Mouse (Mus musculus): Measurements from ENCODE around the gene Smad6. TPM values are rescaled to one million over a fixed set of nuclear protein-coding genes. Genes with fewer than 3 reads are reported as not detected.

Gene Smad6
- polyA plus RNA-seq, 1 experiment from 2014 or later = 1.8 TPM

GRCm38 (mm10) chr9:63993256-63993655, 28.6 kb downstream of the Smad6 start:
- no peaks in the 10 kb centered on the region for H3K27me3 ChIP-seq (ENCODE audit: insufficient read depth, low read length)
- 75% methylated on average over 5 of the region's 5 CpGs for WGBS (ENCODE audit: insufficient replicate concordance)
- H3K4me2 ChIP-seq (ENCODE audit: low read depth, low read length) = no peak overlapping the region
- no peaks in the 10 kb centered on the region for H3K9me3 ChIP-seq (ENCODE audit: low read length)
- no peak for ATAC-seq
- H3K4me1 ChIP-seq (ENCODE audit: insufficient read depth) = peaks cover 32% of the 10 kb centered on the region
- no peaks in the 10 kb centered on the region; the same call in 1 of the 2 replicates for H3K36me3 ChIP-seq (replicated peaks; ENCODE audit: insufficient read depth, low read length)
- H3K27ac ChIP-seq (ENCODE audit: low read depth) = no peak overlapping the region
- H3K4me3 ChIP-seq (ENCODE audit: low read depth, low read length) = no peak overlapping the region
- TF ChIP-seq CTCF (IDR thresholded peaks at IDR 0.05; ENCODE audit: low read depth) (no peak), EP300 (IDR thresholded peaks at IDR 0.05; ENCODE audit: low read depth) (no peak)
- no peak overlapping the region; the same call in 1 of the 2 replicates for H3K9ac ChIP-seq (replicated peaks)
- no peak for DNase-seq

- Histone ChIP-seq H3K9ac (replicated peaks) (no peak overlapping the region; the same call in none of the 2 replicates), H3K27me3 (ENCODE audit: insufficient read depth, low read length) (no peaks in the 10 kb centered on the region), H3K27ac (ENCODE audit: low read depth) (no peak overlapping the region), H3K4me3 (ENCODE audit: low read depth, low read length) (no peak overlapping the region), H3K9me3 (ENCODE audit: low read length) (no peaks in the 10 kb centered on the region), H3K4me1 (ENCODE audit: insufficient read depth) (peaks cover 32% of the 10 kb centered on the region), H3K36me3 (replicated peaks; ENCODE audit: insufficient read depth, low read length) (no peaks in the 10 kb centered on the region; the same call in 1 of the 2 replicates), H3K4me2 (ENCODE audit: low read depth, low read length) (no peak overlapping the region)
- TF ChIP-seq CTCF (IDR thresholded peaks at IDR 0.05; ENCODE audit: low read depth) = no peak
- ATAC-seq (no peak), DNase-seq (no peak)
- WGBS (ENCODE audit: insufficient replicate concordance) = 61% methylated on average over 4 of the region's 4 CpGs
These were observed 29.1 kb downstream of the Smad6 start for GRCm38 (mm10) chr9:63992761-63993160.

GRCm38 (mm10) chr9:63991193-63991592, 30.7 kb downstream of the Smad6 start:
- H3K4me3 ChIP-seq (ENCODE audit: low read depth, low read length) = no peak overlapping the region
- no peak overlapping the region for H3K9ac ChIP-seq (replicated peaks)
- no peak overlapping the region for H3K27ac ChIP-seq (ENCODE audit: low read depth)
- 63% methylated on average over 4 of the region's 4 CpGs for WGBS (ENCODE audit: insufficient replicate concordance)
- no peaks in the 10 kb centered on the region for H3K36me3 ChIP-seq (replicated peaks; ENCODE audit: insufficient read depth, low read length)
- ATAC-seq = no peak
- peaks cover 37% of the 10 kb centered on the region for H3K4me1 ChIP-seq (ENCODE audit: insufficient read depth)
- TF ChIP-seq CTCF (IDR thresholded peaks at IDR 0.05; ENCODE audit: low read depth) (no peak), EP300 (IDR thresholded peaks at IDR 0.05; ENCODE audit: low read depth) (no peak)
- no peak overlapping the region for H3K4me2 ChIP-seq (ENCODE audit: low read depth, low read length)
- no peak for DNase-seq
- no peaks in the 10 kb centered on the region for H3K9me3 ChIP-seq (ENCODE audit: low read length)
- no peaks in the 10 kb centered on the region for H3K27me3 ChIP-seq (ENCODE audit: insufficient read depth, low read length)

- no peaks in the 10 kb centered on the region for H3K9me3 ChIP-seq (ENCODE audit: low read length)
- H3K4me3 ChIP-seq (ENCODE audit: low read depth, low read length) = no peak overlapping the region
- ATAC-seq (peak; percentile 50), DNase-seq (no peak)
- 30% methylated on average over 8 of the region's 8 CpGs for WGBS (ENCODE audit: insufficient replicate concordance)
- no peak overlapping the region for H3K9ac ChIP-seq (replicated peaks)
- no peak overlapping the region for H3K27ac ChIP-seq (ENCODE audit: low read depth)
- peak overlapping the region; percentile 15 for H3K4me2 ChIP-seq (ENCODE audit: low read depth, low read length)
- no peak for TF ChIP-seq CTCF (IDR thresholded peaks at IDR 0.05; ENCODE audit: low read depth)
- TF ChIP-seq EP300 (IDR thresholded peaks at IDR 0.05; ENCODE audit: low read depth) = no peak
- H3K27me3 ChIP-seq (ENCODE audit: insufficient read depth, low read length) = no peaks in the 10 kb centered on the region
- H3K4me1 ChIP-seq (ENCODE audit: insufficient read depth) = peaks cover 50% of the 10 kb centered on the region
- no peaks in the 10 kb centered on the region for H3K36me3 ChIP-seq (replicated peaks; ENCODE audit: insufficient read depth, low read length)
These were observed 32.2 kb downstream of the Smad6 start for GRCm38 (mm10) chr9:63989641-63990040.

GRCm38 (mm10) chr9:63989214-63989613, 32.6 kb downstream of the Smad6 start:
- H3K4me1 ChIP-seq (ENCODE audit: insufficient read depth) = peaks cover 54% of the 10 kb centered on the region
- H3K4me2 ChIP-seq (ENCODE audit: low read depth, low read length) = peak overlapping the region; percentile 15
- peak; percentile 46 for ATAC-seq
- no peak for DNase-seq
- no peak overlapping the region for H3K9ac ChIP-seq (replicated peaks)
- no peaks in the 10 kb centered on the region for H3K36me3 ChIP-seq (replicated peaks; ENCODE audit: insufficient read depth, low read length)
- H3K27ac ChIP-seq (ENCODE audit: low read depth) = 0 out of 2 replicates have a peak overlapping the region, but pooled peaks have one; percentile 34
- TF ChIP-seq CTCF (IDR thresholded peaks at IDR 0.05; ENCODE audit: low read depth) (no peak), EP300 (IDR thresholded peaks at IDR 0.05; ENCODE audit: low read depth) (peak; percentile 22; the same call in 1 of the 2 replicates)
- H3K9me3 ChIP-seq (ENCODE audit: low read length) = no peaks in the 10 kb centered on the region
- WGBS (ENCODE audit: insufficient replicate concordance) = 36% methylated on average over 12 of the region's 12 CpGs
- H3K27me3 ChIP-seq (ENCODE audit: insufficient read depth, low read length) = no peaks in the 10 kb centered on the region
- H3K4me3 ChIP-seq (ENCODE audit: low read depth, low read length) = no peak overlapping the region

- H3K4me3 ChIP-seq (ENCODE audit: low read depth, low read length) = no peak overlapping the region
- H3K27ac ChIP-seq (ENCODE audit: low read depth) = peak overlapping the region; percentile 51
- H3K36me3 ChIP-seq (replicated peaks; ENCODE audit: insufficient read depth, low read length) = no peaks in the 10 kb centered on the region
- no peak overlapping the region for H3K9ac ChIP-seq (replicated peaks)
- H3K9me3 ChIP-seq (ENCODE audit: low read length) = no peaks in the 10 kb centered on the region
- TF ChIP-seq CTCF (IDR thresholded peaks at IDR 0.05; ENCODE audit: low read depth) = no peak
- no peak for TF ChIP-seq EP300 (IDR thresholded peaks at IDR 0.05; ENCODE audit: low read depth)
- no peaks in the 10 kb centered on the region for H3K27me3 ChIP-seq (ENCODE audit: insufficient read depth, low read length)
- WGBS (ENCODE audit: insufficient replicate concordance) = 57% methylated on average over 6 of the region's 6 CpGs
- H3K4me2 ChIP-seq (ENCODE audit: low read depth, low read length) = 0 out of 2 replicates have a peak overlapping the region, but pooled peaks have one; percentile 3
- ATAC-seq (no peak), DNase-seq (no peak)
- peaks cover 54% of the 10 kb centered on the region for H3K4me1 ChIP-seq (ENCODE audit: insufficient read depth)
These were observed 36.7 kb downstream of the Smad6 start for GRCm38 (mm10) chr9:63985125-63985524.
